Mouse (Mus musculus): ENCODE measurements at regions not wholly inside any gene's neighbourhood (a gene's known extent, or its start where the extent isn't known, plus 50 kb on each side); places are given as distances from the start of the nearest gene placed in this dataset.

DNA sequence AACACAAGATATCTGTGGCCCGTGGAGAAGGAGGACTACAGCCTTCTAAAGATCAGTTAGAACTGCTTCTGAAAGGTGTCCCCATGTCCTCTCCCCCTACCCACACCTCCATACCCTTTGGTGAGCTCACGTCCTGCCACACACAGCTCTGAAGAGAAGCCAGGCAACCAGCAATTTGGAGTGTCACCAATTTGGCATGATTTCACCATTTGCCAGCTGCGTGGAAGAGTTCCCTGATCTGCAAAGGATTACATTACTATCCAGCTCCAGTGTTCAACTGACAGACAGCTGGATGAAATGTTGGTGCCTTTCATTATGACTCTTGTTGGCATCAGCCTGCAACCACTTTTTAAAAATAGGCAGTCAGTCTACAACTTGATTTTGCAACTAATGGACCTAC is 92.8 kb upstream of the Slc24a5 start:
- Histone ChIP-seq H3K9me3 (replicated peaks) (no peaks in the 10 kb centered on the region), H3K36me3 (no peaks in the 10 kb centered on the region), H3K4me2 (replicated peaks) (no peak overlapping the region), H3K27ac (no peak overlapping the region), H3K9ac (no peak overlapping the region), H3K4me3 (no peak overlapping the region), H3K27me3 (no peaks in the 10 kb centered on the region), H3K4me1 (peaks cover 8% of the 10 kb centered on the region)
- 83% methylated on average over 3 of the region's 3 CpGs for WGBS
- ATAC-seq (ENCODE audit: low FRiP score), result no peak

- WGBS, result 97% methylated on average over 2 of the region's 2 CpGs
- H3K36me3 ChIP-seq, result no peaks in the 10 kb centered on the region
- H3K27ac ChIP-seq, result no peak overlapping the region
- H3K9me3 ChIP-seq (replicated peaks), result no peaks in the 10 kb centered on the region
- no peak overlapping the region for H3K4me2 ChIP-seq (replicated peaks)
- no peak overlapping the region for H3K9ac ChIP-seq
- ATAC-seq (ENCODE audit: low FRiP score), result no peak
- H3K27me3 ChIP-seq, result no peaks in the 10 kb centered on the region
- no peaks in the 10 kb centered on the region for H3K4me1 ChIP-seq
- H3K4me3 ChIP-seq, result no peak overlapping the region
Observed at GRCm38 (mm10) chr2:124990976-124991375, 76.9 kb upstream of the Slc24a5 start.

DNA sequence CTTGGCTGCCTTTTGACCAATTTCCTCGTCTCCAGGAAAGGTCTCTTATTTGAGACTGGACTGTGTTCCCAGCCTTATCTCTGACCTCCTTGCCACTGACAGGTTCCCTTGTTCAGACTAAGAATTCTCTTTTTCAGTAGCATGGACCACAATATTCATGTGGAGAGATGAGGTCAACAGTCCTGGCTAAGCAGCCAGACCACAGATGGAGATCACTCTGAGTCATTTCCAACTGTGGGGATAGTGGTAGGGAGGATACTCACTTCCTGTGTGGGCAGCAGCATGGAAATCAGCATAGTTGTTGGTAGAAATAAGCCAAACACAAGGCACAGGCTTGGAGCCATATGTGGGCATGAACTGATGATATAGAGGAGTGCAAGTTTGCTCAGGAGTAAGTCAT is 52.9 kb upstream of the Slc24a5 start:
- Histone ChIP-seq H3K36me3 (no peaks in the 10 kb centered on the region), H3K9me3 (replicated peaks) (no peaks in the 10 kb centered on the region), H3K4me3 (no peak overlapping the region), H3K9ac (no peak overlapping the region), H3K4me1 (no peaks in the 10 kb centered on the region), H3K27me3 (no peaks in the 10 kb centered on the region), H3K4me2 (replicated peaks) (no peak overlapping the region), H3K27ac (no peak overlapping the region)
- no peak for ATAC-seq (ENCODE audit: low FRiP score)
- WGBS, result 78% methylated on average over 1 of the region's 1 CpGs

DNA sequence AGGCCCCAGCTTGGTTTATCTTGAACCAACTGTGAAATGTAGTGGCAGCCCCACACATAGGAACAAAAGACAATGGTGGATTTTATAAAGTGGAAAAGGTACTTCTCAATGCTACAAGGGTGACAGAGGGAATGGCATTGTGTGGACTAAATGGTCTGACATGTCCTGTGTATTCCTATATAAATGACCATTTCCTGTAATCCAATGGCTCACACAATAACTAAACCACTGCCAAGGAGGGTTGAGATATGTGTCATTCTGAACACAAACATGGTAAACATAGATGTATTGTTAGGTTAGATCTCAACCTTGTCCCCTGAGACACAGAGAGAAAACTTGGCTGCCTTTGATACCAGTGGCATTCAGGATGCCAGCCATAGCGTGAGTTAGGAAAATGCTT is 51.0 kb upstream of the Slc24a5 start:
- no peak overlapping the region for H3K4me3 ChIP-seq
- H3K27me3 ChIP-seq, result no peaks in the 10 kb centered on the region
- no peak overlapping the region for H3K27ac ChIP-seq
- no peak for ATAC-seq (ENCODE audit: low FRiP score)
- H3K36me3 ChIP-seq, result no peaks in the 10 kb centered on the region
- H3K4me1 ChIP-seq, result no peaks in the 10 kb centered on the region
- H3K9ac ChIP-seq, result no peak overlapping the region
- no peaks in the 10 kb centered on the region for H3K9me3 ChIP-seq (replicated peaks)
- WGBS, result 85% methylated on average over 1 of the region's 1 CpGs
- no peak overlapping the region for H3K4me2 ChIP-seq (replicated peaks)
